Mouse (Mus musculus) heart, adult 2 months (tissue): ENCODE measurements at regions not wholly inside any gene's neighbourhood (a gene's known extent, or its start where the extent isn't known, plus 50 kb on each side); places are given as distances from the start of the nearest gene placed in this dataset.

Source experiments
- DNase-seq, 2 experiments: peaks; one replicate each; pipeline ENCODE4 v3.0.0; 2021
- H3K27ac ChIP-seq: fragments of 200-600 bp; 2 replicates; pipeline ENCODE4 v1.8.1; 2022
- H3K27me3 ChIP-seq: fragments of 200-500 bp; 2 replicates; pipeline ENCODE4 v1.6.1; 2012; ENCODE audit warnings: mild to moderate bottlenecking, low read length, inconsistent platforms, mixed read lengths; ENCODE audit not compliant: control insufficient read depth, insufficient read depth
- H3K36me3 ChIP-seq: fragments of 200-500 bp; 2 replicates; pipeline ENCODE4 v1.6.1; 2012; ENCODE audit warnings: low read length, inconsistent platforms; ENCODE audit not compliant: control insufficient read depth, insufficient read depth
- H3K4me1 ChIP-seq: fragments of 200-500 bp; 2 replicates; pipeline ENCODE4 v1.6.1; 2011; ENCODE audit warnings: low read length; ENCODE audit not compliant: control insufficient read depth, insufficient read depth
- H3K4me3 ChIP-seq: fragments of 200-600 bp; 2 replicates; pipeline ENCODE4 v1.8.1; 2022
- H3K79me2 ChIP-seq: fragments of 200-500 bp; replicated peaks from 2 replicates; pipeline ENCODE4 v1.6.1; 2012; ENCODE audit warnings: mild to moderate bottlenecking, inconsistent platforms, low read length, moderate library complexity, mixed read lengths; ENCODE audit not compliant: control insufficient read depth, insufficient read depth
- H3K9ac ChIP-seq: fragments of 200-500 bp; 2 replicates; pipeline ENCODE4 v1.6.1; 2012; ENCODE audit warnings: low read depth, mild to moderate bottlenecking, control low read depth, inconsistent platforms, low read length, mixed read lengths
- CTCF ChIP-seq: fragments of 200-600 bp; IDR thresholded peaks from 2 replicates; pipeline ENCODE4 v1.8.1; 2022; ENCODE audit warnings: antibody characterized with exemption, mild to moderate bottlenecking, moderate library complexity
- EP300 ChIP-seq: fragments of 200-500 bp; IDR thresholded peaks from 2 replicates; pipeline ENCODE4 v1.6.1; 2011; ENCODE audit warnings: low read depth, low read length, control low read depth; ENCODE audit not compliant: insufficient read depth
- POLR2A ChIP-seq: fragments of 200-500 bp; IDR thresholded peaks from 2 replicates; pipeline ENCODE4 v1.6.1; 2011; ENCODE audit warnings: mild to moderate bottlenecking, low read depth, low read length, control low read depth; ENCODE audit not compliant: insufficient read depth
- WGBS: fragments of 180-500 bp; shearing (Covaris S2); methylation state at CpG from one replicate; pipeline ENCODE4 v1.1.7; 2018; 5-methylcytosine and 5-hydroxymethylcytosine counted together
- intact Hi-C: fragments of 180-260 bp; cut with DNase I; formaldehyde crosslinking; loops from one replicate; pipeline ENCODE4 v1.15.1; 2025

- intact Hi-C loops = no loop called here
- 79% methylated on average over 2 of the region's 2 CpGs for WGBS
- Histone ChIP-seq H3K4me1 (no peaks in the 10 kb centered on the region), H3K27ac (no peak overlapping the region), H3K79me2 (no peaks in the 10 kb centered on the region), H3K4me3 (no peak overlapping the region), H3K9ac (no peak overlapping the region), H3K27me3 (no peaks in the 10 kb centered on the region), H3K36me3 (no peaks in the 10 kb centered on the region)
- DNase-seq = no peak
- no peak for TF ChIP-seq POLR2A
These were observed 57.0 kb upstream of the Slc5a12 start for GRCm38 (mm10) chr2:110540140-110540539.

- TF ChIP-seq CTCF (no peak), POLR2A (no peak), EP300 (no peak)
- H3K4me3 ChIP-seq = no peak overlapping the region
- DNase-seq = no peak
- no peak overlapping the region for H3K9ac ChIP-seq
- intact Hi-C loops = no loop called here
- H3K4me1 ChIP-seq = no peaks in the 10 kb centered on the region
- no peak overlapping the region for H3K27ac ChIP-seq
- no peaks in the 10 kb centered on the region for H3K36me3 ChIP-seq
- WGBS = 62% methylated on average over 6 of the region's 6 CpGs
- no peaks in the 10 kb centered on the region for H3K79me2 ChIP-seq
- no peaks in the 10 kb centered on the region for H3K27me3 ChIP-seq
These were observed 56.3 kb upstream of the Slc5a12 start for GRCm38 (mm10) chr2:110540570-110541357.

- H3K79me2 ChIP-seq = no peaks in the 10 kb centered on the region
- intact Hi-C loops = no loop called here
- H3K27me3 ChIP-seq = no peaks in the 10 kb centered on the region
- no peaks in the 10 kb centered on the region for H3K36me3 ChIP-seq
- no peaks in the 10 kb centered on the region for H3K4me1 ChIP-seq
- 86% methylated on average over 5 of the region's 5 CpGs for WGBS
- TF ChIP-seq POLR2A (no peak), CTCF (no peak), EP300 (no peak)
- no peak for DNase-seq
- H3K4me3 ChIP-seq = no peak overlapping the region
- H3K9ac ChIP-seq = no peak overlapping the region
- no peak overlapping the region for H3K27ac ChIP-seq
These were observed 55.8 kb upstream of the Slc5a12 start for GRCm38 (mm10) chr2:110541358-110541737.
